Mouse (Mus musculus) spleen, adult 2 months (tissue): Measurements from ENCODE around the gene Atp6v0a4.

ENCODE experiments used
- CTCF ChIP-seq: fragments of 200-500 bp; IDR thresholded peaks from 2 replicates; pipeline ENCODE4 v1.5.1; 2011; ENCODE audit warnings: mild to moderate bottlenecking, inconsistent platforms; ENCODE audit not compliant: insufficient read depth, insufficient read length, insufficient replicate concordance; ENCODE audit errors: extremely low read depth
- POLR2A ChIP-seq: fragments of 200-500 bp; IDR thresholded peaks from 2 replicates; pipeline ENCODE4 v1.6.1; 2011; ENCODE audit warnings: low read depth, low read length, inconsistent platforms

DNA sequence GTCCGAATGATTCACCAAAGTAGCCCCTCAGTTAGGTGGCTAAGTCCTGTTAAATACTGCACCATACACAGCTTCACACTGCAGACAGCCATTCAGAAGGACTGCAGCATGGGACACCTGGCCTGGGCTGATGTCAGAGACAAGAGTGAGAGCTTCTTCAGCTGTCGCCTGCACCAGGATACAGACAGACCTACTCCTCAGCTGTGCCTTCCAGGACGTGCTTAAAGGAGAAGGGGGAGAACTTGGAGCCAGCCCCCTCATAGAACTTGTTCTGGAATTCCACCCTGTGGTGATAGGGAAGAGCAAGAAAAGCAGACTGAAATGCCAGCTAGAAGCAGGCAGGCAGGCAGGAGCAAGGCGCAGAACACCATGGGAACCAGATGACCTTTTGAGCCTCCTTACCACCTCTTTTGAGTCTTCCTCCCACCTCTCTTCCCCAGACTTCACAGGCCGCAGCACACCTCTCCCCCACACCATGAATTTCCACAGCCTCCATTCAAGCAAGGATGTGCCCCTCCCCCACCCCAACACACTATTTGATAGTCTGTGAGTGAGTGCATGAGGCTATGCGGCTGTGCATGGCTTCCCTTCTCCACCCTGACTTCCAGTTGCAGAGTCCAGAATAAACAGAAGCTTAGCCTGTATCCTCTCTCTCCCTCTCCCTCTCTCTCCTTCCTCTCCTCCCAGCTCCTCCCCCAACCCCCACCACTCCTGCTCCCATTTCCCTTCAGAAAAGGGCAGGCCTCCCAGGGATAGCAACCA lies 75.4 kb downstream of the Atp6v0a4 start:
- TF ChIP-seq POLR2A (no peak), CTCF (no peak)
